Mouse (Mus musculus): ENCODE results near the gene Prpf19.

DNA sequence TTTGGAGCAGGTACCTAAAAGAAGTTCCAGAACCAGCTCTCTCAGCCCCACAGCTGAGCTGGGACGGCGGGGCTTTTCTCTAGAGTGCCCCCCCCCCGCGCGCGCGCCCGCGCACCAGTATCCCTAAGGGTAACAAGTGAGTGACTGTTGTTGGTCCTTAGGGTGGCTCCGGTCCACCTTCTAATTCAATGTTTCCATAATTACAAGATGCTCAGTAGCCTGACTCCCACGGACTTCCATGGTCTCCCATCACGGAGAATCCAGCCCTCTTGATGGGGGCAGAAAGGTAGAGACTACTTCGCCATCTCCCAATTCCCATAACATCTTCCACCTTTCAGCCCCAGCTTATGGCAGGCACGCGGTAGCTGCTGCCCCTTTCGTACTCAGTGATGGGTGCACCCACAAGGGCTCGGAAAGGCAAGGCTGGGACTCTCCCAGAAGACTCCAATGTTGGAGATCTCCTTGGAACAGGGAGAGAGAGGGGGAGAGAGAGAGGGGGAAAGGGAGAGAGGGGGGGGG lies 26.3 kb upstream of the Prpf19 start:
- no peak for TF ChIP-seq CTCF (IDR thresholded peaks at IDR 0.05; ENCODE audit: low read depth)
- TF ChIP-seq EP300 (IDR thresholded peaks at IDR 0.05; ENCODE audit: low read depth): no peak

Data from liver, embryonic 14.5 days (tissue).